Mouse (Mus musculus) forebrain, embryonic 16.5 days (tissue): ENCODE measurements around the gene Samd4b. TPM values are rescaled to one million over a fixed set of nuclear protein-coding genes. Genes with fewer than 3 reads are reported as not detected.

Experiments used
- ATAC-seq: fragments of 200-750 bp; cut with Nextera tagmentation; 2 replicates; pipeline ENCODE4 v1.8.0; 2017; ENCODE audit warnings: mild to moderate bottlenecking, moderate library complexity
- H3K27ac ChIP-seq: fragments of 300-500 bp; sonication (generic); 2 replicates; pipeline ENCODE4 v1.5.1; 2014; ENCODE audit warnings: low read length, control low read depth
- H3K27me3 ChIP-seq: fragments of 300-500 bp; sonication (generic); replicated peaks from 2 replicates; pipeline ENCODE4 v1.6.1; 2014; ENCODE audit warnings: low read length; ENCODE audit not compliant: control insufficient read depth, insufficient read depth
- H3K36me3 ChIP-seq: fragments of 300-500 bp; sonication (generic); 2 replicates; pipeline ENCODE4 v1.6.1; 2014; ENCODE audit not compliant: control insufficient read depth, insufficient read depth
- H3K4me1 ChIP-seq: fragments of 300-500 bp; sonication (generic); replicated peaks from 2 replicates; pipeline ENCODE4 v1.6.1; 2014; ENCODE audit warnings: low read length; ENCODE audit not compliant: control insufficient read depth, insufficient read depth
- H3K4me2 ChIP-seq: fragments of 300-500 bp; sonication (generic); 2 replicates; pipeline ENCODE4 v1.6.1; 2014; ENCODE audit warnings: mild to moderate bottlenecking, low read length, control low read depth
- H3K4me3 ChIP-seq: fragments of 300-500 bp; sonication (generic); replicated peaks from 2 replicates; pipeline ENCODE4 v1.5.1; 2014; ENCODE audit warnings: mild to moderate bottlenecking, low read length, control low read depth
- H3K9ac ChIP-seq: fragments of 300-500 bp; sonication (generic); replicated peaks from 2 replicates; pipeline ENCODE4 v1.6.1; 2014; ENCODE audit warnings: low read depth, low read length, control low read depth
- H3K9me3 ChIP-seq: fragments of 300-500 bp; sonication (generic); 2 replicates; pipeline ENCODE4 v1.6.1; 2016; ENCODE audit warnings: low read length; ENCODE audit not compliant: control insufficient read depth
- WGBS: fragments of 180-500 bp; shearing (Covaris S2); extraction: QIAGEN DNeasy Blood & Tissue Kit; methylation state at CpG from one replicate; pipeline ENCODE4 v1.1.7; 2014; 5-methylcytosine and 5-hydroxymethylcytosine counted together
- polyA plus RNA-seq: library from polyadenylated mRNA; unstranded; fragments of >200 nt; fragmentation: Nextera tagmentation; extraction: Ambion mirVana; gene quantifications from 2 replicates; pipeline ENCODE4 v1.2.1, GENCODE M21; 2015

Samd4b gene
- polyA plus RNA-seq, 1 experiment from 2014 or later = 25.3 TPM

- H3K27ac ChIP-seq = no peak overlapping the region
- H3K4me1 ChIP-seq = peaks cover 60% of the 10 kb centered on the region
- ATAC-seq = no peak
- H3K36me3 ChIP-seq = no peaks in the 10 kb centered on the region
- no peaks in the 10 kb centered on the region for H3K27me3 ChIP-seq
- H3K9ac ChIP-seq = peak overlapping the region; percentile 77
- H3K4me3 ChIP-seq = peak overlapping the region; percentile 58
- H3K9me3 ChIP-seq = no peaks in the 10 kb centered on the region
- peak overlapping the region; percentile 63 for H3K4me2 ChIP-seq
- WGBS = 53% methylated on average over 32 of the region's 32 CpGs
Observed at GRCm38 (mm10) chr7:28378066-28378690, 219.8 kb downstream of the Samd4b start.

GRCm38 (mm10) chr7:28377190-28378065, 220.5 kb downstream of the Samd4b start:
- no peak for ATAC-seq
- no peak overlapping the region for H3K27ac ChIP-seq
- no peaks in the 10 kb centered on the region for H3K36me3 ChIP-seq
- 78% methylated on average over 18 of the region's 18 CpGs for WGBS
- no peaks in the 10 kb centered on the region for H3K9me3 ChIP-seq
- peak overlapping the region; percentile 58; the same call in 1 of the 2 replicates for H3K4me3 ChIP-seq
- peaks cover 58% of the 10 kb centered on the region for H3K4me1 ChIP-seq
- H3K4me2 ChIP-seq = peak overlapping the region; percentile 63
- H3K27me3 ChIP-seq = no peaks in the 10 kb centered on the region
- H3K9ac ChIP-seq = no peak overlapping the region

- Histone ChIP-seq H3K27me3 (no peaks in the 10 kb centered on the region), H3K4me1 (peaks cover 46% of the 10 kb centered on the region), H3K9ac (peak overlapping the region; percentile 72), H3K27ac (peak overlapping the region; percentile 85), H3K9me3 (no peaks in the 10 kb centered on the region), H3K4me2 (peak overlapping the region; percentile 76), H3K4me3 (peak overlapping the region; percentile 53), H3K36me3 (no peaks in the 10 kb centered on the region)
- 6% methylated on average over 30 of the region's 30 CpGs for WGBS
- ATAC-seq = no peak
Observed at GRCm38 (mm10) chr7:28376011-28376771, 221.8 kb downstream of the Samd4b start.

- peak; percentile 53 for ATAC-seq
- H3K27me3 ChIP-seq = no peaks in the 10 kb centered on the region
- peak overlapping the region; percentile 76 for H3K4me2 ChIP-seq
Observed at GRCm38 (mm10) chr7:28375176-28375921, 222.6 kb downstream of the Samd4b start.

GRCm38 (mm10) chr7:28374647-28375046, 223.3 kb downstream of the Samd4b start:
- H3K9ac ChIP-seq = no peak overlapping the region; the same call in 1 of the 2 replicates
- WGBS = 79% methylated on average over 10 of the region's 10 CpGs
- no peaks in the 10 kb centered on the region for H3K36me3 ChIP-seq
- no peak overlapping the region for H3K4me2 ChIP-seq
- no peaks in the 10 kb centered on the region for H3K9me3 ChIP-seq
- H3K4me1 ChIP-seq = peaks cover 57% of the 10 kb centered on the region
- no peaks in the 10 kb centered on the region for H3K27me3 ChIP-seq
- H3K4me3 ChIP-seq = no peak overlapping the region; the same call in 1 of the 2 replicates
- H3K27ac ChIP-seq = no peak overlapping the region
- ATAC-seq = no peak

More at GRCm38 (mm10) chr7:28375176-28375921, 222.6 kb downstream of the Samd4b start:
- H3K36me3 ChIP-seq = no peaks in the 10 kb centered on the region
- peak overlapping the region; percentile 53 for H3K4me3 ChIP-seq
- H3K4me1 ChIP-seq = peaks cover 51% of the 10 kb centered on the region
- peak overlapping the region; percentile 94 for H3K27ac ChIP-seq
- peak overlapping the region; percentile 72 for H3K9ac ChIP-seq
- no peaks in the 10 kb centered on the region for H3K9me3 ChIP-seq
- WGBS = 1% methylated on average over 36 of the region's 36 CpGs

- Histone ChIP-seq H3K9ac (no peak overlapping the region), H3K9me3 (no peaks in the 10 kb centered on the region), H3K27ac (peak overlapping the region; percentile 45), H3K36me3 (no peaks in the 10 kb centered on the region), H3K4me2 (no peak overlapping the region), H3K4me1 (peaks cover 54% of the 10 kb centered on the region), H3K27me3 (no peaks in the 10 kb centered on the region), H3K4me3 (no peak overlapping the region)
- WGBS = 78% methylated on average over 7 of the region's 7 CpGs
- no peak for ATAC-seq
Observed at GRCm38 (mm10) chr7:28373891-28374495, 224.0 kb downstream of the Samd4b start.

GRCm38 (mm10) chr7:28373131-28373581, 224.8 kb downstream of the Samd4b start:
- Histone ChIP-seq H3K9ac (no peak overlapping the region), H3K36me3 (no peaks in the 10 kb centered on the region), H3K27me3 (no peaks in the 10 kb centered on the region), H3K4me2 (peak overlapping the region; percentile 88), H3K4me3 (peak overlapping the region; percentile 75), H3K9me3 (no peaks in the 10 kb centered on the region), H3K4me1 (peaks cover 46% of the 10 kb centered on the region), H3K27ac (peak overlapping the region; percentile 83)
- ATAC-seq = peak; percentile 21
- WGBS = 1% methylated on average over 9 of the region's 9 CpGs

GRCm38 (mm10) chr7:28372251-28373108, 225.5 kb downstream of the Samd4b start, which contains the start of gene Plekhg2:
Gene Plekhg2, minus strand, starts transcription at chr7:28372599.
- Histone ChIP-seq H3K36me3 (no peaks in the 10 kb centered on the region), H3K27me3 (no peaks in the 10 kb centered on the region), H3K9me3 (no peaks in the 10 kb centered on the region), H3K9ac (peak within 1 kb of the TSS; percentile 85), H3K4me3 (peak within 1 kb of the TSS; percentile 75), H3K4me2 (peak within 1 kb of the TSS; percentile 88), H3K4me1 (peaks cover 39% of the 10 kb centered on the region), H3K27ac (peak within 1 kb of the TSS; percentile 83)
- peak; percentile 81 for ATAC-seq
- under 1% methylated on average over 53 of the region's 66 CpGs for WGBS
